Mouse (Mus musculus) neural tube, embryonic 15.5 days (tissue): ENCODE measurements around the gene Fam178b. TPM values are rescaled to one million over a fixed set of nuclear protein-coding genes. Genes with fewer than 3 reads are reported as not detected.

Source experiments
- ATAC-seq: fragments of 200-750 bp; cut with Nextera tagmentation; 2 replicates; pipeline ENCODE4 v1.8.0; 2017; ENCODE audit warnings: mild to moderate bottlenecking, moderate TSS enrichment, moderate library complexity; ENCODE audit not compliant: low FRiP score
- H3K27ac ChIP-seq: fragments of 300-500 bp; sonication (generic); replicated peaks from 2 replicates; pipeline ENCODE4 v1.5.1; 2015; ENCODE audit warnings: mild to moderate bottlenecking, inconsistent platforms
- H3K27me3 ChIP-seq: fragments of 300-500 bp; sonication (generic); replicated peaks from 2 replicates; pipeline ENCODE4 v1.6.1; 2015; ENCODE audit warnings: inconsistent platforms
- H3K36me3 ChIP-seq: fragments of 300-500 bp; sonication (generic); 2 replicates; pipeline ENCODE4 v1.6.1; 2015; ENCODE audit warnings: inconsistent platforms
- H3K4me1 ChIP-seq: fragments of 300-500 bp; sonication (generic); 2 replicates; pipeline ENCODE4 v1.6.1; 2015; ENCODE audit warnings: inconsistent platforms
- H3K4me2 ChIP-seq: fragments of 300-500 bp; sonication (generic); 2 replicates; pipeline ENCODE4 v1.6.1; 2015; ENCODE audit warnings: inconsistent platforms, mild to moderate bottlenecking, moderate library complexity
- H3K4me3 ChIP-seq: fragments of 300-500 bp; sonication (generic); replicated peaks from 2 replicates; pipeline ENCODE4 v1.5.1; 2015; ENCODE audit warnings: mild to moderate bottlenecking, inconsistent platforms
- H3K9ac ChIP-seq: fragments of 300-500 bp; sonication (generic); replicated peaks from 2 replicates; pipeline ENCODE4 v1.6.1; 2015; ENCODE audit warnings: mild to moderate bottlenecking, inconsistent platforms
- H3K9me3 ChIP-seq: fragments of 300-500 bp; sonication (generic); replicated peaks from 2 replicates; pipeline ENCODE4 v1.6.1; 2016; ENCODE audit warnings: inconsistent platforms
- WGBS: fragments of 180-500 bp; shearing (Covaris S2); methylation state at CpG from one replicate; pipeline ENCODE4 v1.1.7; 2015; ENCODE audit warnings: mixed read lengths; 5-methylcytosine and 5-hydroxymethylcytosine counted together
- polyA plus RNA-seq: library from polyadenylated mRNA; unstranded; fragments of >200 nt; fragmentation: Nextera tagmentation; extraction: Ambion mirVana; gene quantifications from 2 replicates; pipeline ENCODE4 v1.2.1, GENCODE M21; 2015

The Fam178b gene
- polyA plus RNA-seq, result 0.27 and 0.51 TPM in 2 replicates

GRCm38 (mm10) chr1:36682620-36683355, at the start of gene Fam178b:
TSS of gene Fam178b (minus strand) at chr1:36683183.
- H3K27me3 ChIP-seq, result no peaks in the 10 kb centered on the region
- no peaks in the 10 kb centered on the region for H3K36me3 ChIP-seq
- WGBS, result 91% methylated on average over 39 of the region's 39 CpGs
- H3K4me3 ChIP-seq, result no peak within 1 kb of the TSS
- no peaks in the 10 kb centered on the region for H3K9me3 ChIP-seq
- H3K4me2 ChIP-seq, result no peak within 1 kb of the TSS
- no peak within 1 kb of the TSS for H3K9ac ChIP-seq
- 0 out of 2 replicates have a peak, but pooled peaks cover 2% of the 10 kb centered on the region for H3K4me1 ChIP-seq
- no peak for ATAC-seq
- H3K27ac ChIP-seq, result no peak within 1 kb of the TSS

GRCm38 (mm10) chr1:36724057-36724431, 41.1 kb upstream of the Fam178b start:
- no peaks in the 10 kb centered on the region for H3K9me3 ChIP-seq
- H3K27me3 ChIP-seq, result no peaks in the 10 kb centered on the region
- peaks cover 10% of the 10 kb centered on the region for H3K4me1 ChIP-seq
- no peaks in the 10 kb centered on the region for H3K36me3 ChIP-seq
- no peak overlapping the region for H3K4me2 ChIP-seq
- H3K9ac ChIP-seq, result no peak overlapping the region
- ATAC-seq, result peak; percentile 53; the same call in 1 of the 2 replicates
- WGBS, result 26% methylated on average over 4 of the region's 4 CpGs
- H3K27ac ChIP-seq, result peak overlapping the region; percentile 23; the same call in 1 of the 2 replicates
- H3K4me3 ChIP-seq, result no peak overlapping the region

GRCm38 (mm10) chr1:36723146-36724056, 40.4 kb upstream of the Fam178b start:
- 56% methylated on average over 16 of the region's 16 CpGs for WGBS
- Histone ChIP-seq H3K4me2 (no peak overlapping the region), H3K27ac (peak overlapping the region; percentile 33; the same call in 1 of the 2 replicates), H3K4me3 (no peak overlapping the region), H3K9ac (no peak overlapping the region), H3K4me1 (peaks cover 10% of the 10 kb centered on the region), H3K27me3 (no peaks in the 10 kb centered on the region), H3K36me3 (no peaks in the 10 kb centered on the region), H3K9me3 (no peaks in the 10 kb centered on the region)
- peak; percentile 55; the same call in 1 of the 2 replicates for ATAC-seq

- no peak overlapping the region for H3K27ac ChIP-seq
- no peaks in the 10 kb centered on the region for H3K36me3 ChIP-seq
- H3K9me3 ChIP-seq, result no peaks in the 10 kb centered on the region
- H3K9ac ChIP-seq, result no peak overlapping the region
- ATAC-seq, result no peak
- H3K27me3 ChIP-seq, result no peaks in the 10 kb centered on the region
- no peak overlapping the region for H3K4me3 ChIP-seq
- H3K4me1 ChIP-seq, result peaks cover 6% of the 10 kb centered on the region
- 84% methylated on average over 1 of the region's 1 CpGs for WGBS
- no peak overlapping the region for H3K4me2 ChIP-seq
Observed at GRCm38 (mm10) chr1:36718786-36719185, 35.8 kb upstream of the Fam178b start.

GRCm38 (mm10) chr1:36714311-36714710, 31.3 kb upstream of the Fam178b start, which contains the start of gene Actr1b:
TSS of gene Actr1b (minus strand) at chr1:36714422.
- Histone ChIP-seq H3K4me1 (peaks cover 5% of the 10 kb centered on the region; the same call in 1 of the 2 replicates), H3K4me3 (no peak within 1 kb of the TSS), H3K9me3 (no peaks in the 10 kb centered on the region), H3K4me2 (no peak within 1 kb of the TSS), H3K36me3 (no peaks in the 10 kb centered on the region), H3K27me3 (no peaks in the 10 kb centered on the region), H3K27ac (no peak within 1 kb of the TSS), H3K9ac (no peak within 1 kb of the TSS)
- no peak for ATAC-seq
- 82% methylated on average over 5 of the region's 5 CpGs for WGBS

- no peak overlapping the region for H3K4me2 ChIP-seq
- 94% methylated on average over 2 of the region's 2 CpGs for WGBS
- H3K9me3 ChIP-seq, result no peaks in the 10 kb centered on the region
- H3K27ac ChIP-seq, result no peak overlapping the region
- no peak for ATAC-seq
- no peak overlapping the region for H3K9ac ChIP-seq
- peaks cover 32% of the 10 kb centered on the region for H3K4me1 ChIP-seq
- no peak overlapping the region for H3K4me3 ChIP-seq
- H3K36me3 ChIP-seq, result peaks cover 9% of the 10 kb centered on the region
- no peaks in the 10 kb centered on the region for H3K27me3 ChIP-seq
Observed at GRCm38 (mm10) chr1:36711104-36711503, 28.1 kb upstream of the Fam178b start.

GRCm38 (mm10) chr1:36709854-36710280, 26.9 kb upstream of the Fam178b start, which contains the start of gene 4933424G06Rik:
TSS of gene 4933424G06Rik (plus strand) at chr1:36710149.
- peaks cover 32% of the 10 kb centered on the region for H3K4me1 ChIP-seq
- H3K27ac ChIP-seq, result peak within 1 kb of the TSS; percentile 91
- no peaks in the 10 kb centered on the region for H3K9me3 ChIP-seq
- H3K4me3 ChIP-seq, result peak within 1 kb of the TSS; percentile 78
- peak; percentile 95 for ATAC-seq
- H3K4me2 ChIP-seq, result peak within 1 kb of the TSS; percentile 84
- H3K9ac ChIP-seq, result peak within 1 kb of the TSS; percentile 92
- peaks cover 21% of the 10 kb centered on the region for H3K36me3 ChIP-seq
- H3K27me3 ChIP-seq, result no peaks in the 10 kb centered on the region
- 1% methylated on average over 29 of the region's 29 CpGs for WGBS

- peaks cover 32% of the 10 kb centered on the region for H3K4me1 ChIP-seq
- peaks cover 27% of the 10 kb centered on the region for H3K36me3 ChIP-seq
- ATAC-seq, result peak; percentile 64
- peak overlapping the region; percentile 91 for H3K27ac ChIP-seq
- peak overlapping the region; percentile 92 for H3K9ac ChIP-seq
- no peaks in the 10 kb centered on the region for H3K27me3 ChIP-seq
- under 1% methylated on average over 33 of the region's 33 CpGs for WGBS
- peak overlapping the region; percentile 78 for H3K4me3 ChIP-seq
- no peaks in the 10 kb centered on the region for H3K9me3 ChIP-seq
- H3K4me2 ChIP-seq, result peak overlapping the region; percentile 84
Observed at GRCm38 (mm10) chr1:36709055-36709853, 26.3 kb upstream of the Fam178b start.

- Histone ChIP-seq H3K27me3 (no peaks in the 10 kb centered on the region), H3K4me2 (peak overlapping the region; percentile 84), H3K4me1 (peaks cover 32% of the 10 kb centered on the region), H3K27ac (no peak overlapping the region), H3K4me3 (peak overlapping the region; percentile 78), H3K36me3 (peaks cover 32% of the 10 kb centered on the region), H3K9ac (peak overlapping the region; percentile 92), H3K9me3 (no peaks in the 10 kb centered on the region)
- no peak for ATAC-seq
- 88% methylated on average over 1 of the region's 1 CpGs for WGBS
Observed at GRCm38 (mm10) chr1:36708626-36709025, 25.6 kb upstream of the Fam178b start.

GRCm38 (mm10) chr1:36707797-36708196, 24.8 kb upstream of the Fam178b start:
- Histone ChIP-seq H3K4me2 (peak overlapping the region; percentile 84), H3K9me3 (no peaks in the 10 kb centered on the region), H3K36me3 (peaks cover 40% of the 10 kb centered on the region), H3K4me1 (peaks cover 32% of the 10 kb centered on the region), H3K9ac (peak overlapping the region; percentile 92; the same call in 1 of the 2 replicates), H3K4me3 (peak overlapping the region; percentile 78; the same call in 1 of the 2 replicates), H3K27me3 (no peaks in the 10 kb centered on the region), H3K27ac (no peak overlapping the region)
- WGBS, result 70% methylated on average over 3 of the region's 3 CpGs
- no peak for ATAC-seq

- peaks cover 46% of the 10 kb centered on the region for H3K36me3 ChIP-seq
- ATAC-seq, result no peak
- H3K4me2 ChIP-seq, result no peak overlapping the region
- no peaks in the 10 kb centered on the region for H3K9me3 ChIP-seq
- H3K27ac ChIP-seq, result no peak overlapping the region
- H3K4me1 ChIP-seq, result peaks cover 32% of the 10 kb centered on the region
- no peak overlapping the region for H3K4me3 ChIP-seq
- no peaks in the 10 kb centered on the region for H3K27me3 ChIP-seq
- 84% methylated on average over 2 of the region's 2 CpGs for WGBS
- H3K9ac ChIP-seq, result no peak overlapping the region
Observed at GRCm38 (mm10) chr1:36707166-36707565, 24.2 kb upstream of the Fam178b start.
